Mouse (Mus musculus): ENCODE measurements around the gene Olfr1431. TPM values are rescaled to one million over a fixed set of nuclear protein-coding genes. Genes with fewer than 3 reads are reported as not detected.
"Not testable (repeated sequence)": the region's sequence is repeated elsewhere in the genome, so short reads cannot be mapped to it uniquely, and the experiment has no call there.

The Olfr1431 gene
- not detected in 2 replicates for polyA plus RNA-seq (2014; fragmentation: Nextera tagmentation; extraction: Ambion mirVana)

DNA sequence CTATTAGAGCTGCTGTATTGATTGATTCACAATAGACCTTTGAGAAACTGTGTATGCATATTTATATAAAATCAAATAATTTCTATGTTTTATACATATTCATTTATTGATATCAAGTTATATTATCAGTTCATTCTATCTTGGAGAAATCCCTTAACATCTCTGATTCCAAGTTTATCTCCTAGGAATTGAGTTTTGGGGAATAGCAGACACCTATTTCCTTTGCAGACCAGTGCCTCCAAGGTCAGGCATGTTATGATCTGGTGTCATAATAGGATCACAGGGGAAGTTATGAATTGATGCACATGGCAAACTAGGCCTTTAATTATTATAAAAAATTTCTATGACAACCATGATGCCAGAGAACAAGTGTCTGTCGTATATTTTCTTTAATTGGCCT lies at the start of gene Olfr1431:
Olfr1431 (plus strand) TSS at position 301 of the 400 bp plus-strand sequence.
- no peak for DNase-seq (ENCODE audit: low spot score)
- no peaks in the 10 kb centered on the region for H3K27me3 ChIP-seq (ENCODE audit: control insufficient read depth, insufficient read depth, low read length)
- no peaks in the 10 kb centered on the region for H3K4me1 ChIP-seq (ENCODE audit: control insufficient read depth, insufficient read depth, low read length)
- no peak within 1 kb of the TSS for H3K9ac ChIP-seq (ENCODE audit: low read length)
- H3K36me3 ChIP-seq (ENCODE audit: control insufficient read depth, insufficient read depth, low read length) = no peaks in the 10 kb centered on the region
- WGBS = 84% methylated on average over 1 of the region's 1 CpGs
- H3K27ac ChIP-seq (ENCODE audit: low read depth, low read length) = no peak within 1 kb of the TSS
- ATAC-seq (ENCODE audit: insufficient read depth, low FRiP score, low TSS enrichment) = no peak
- no peak within 1 kb of the TSS for H3K4me2 ChIP-seq (ENCODE audit: low read depth)
- no peaks in the 10 kb centered on the region for H3K9me3 ChIP-seq (ENCODE audit: control insufficient read depth, low read length)
- H3K4me3 ChIP-seq (ENCODE audit: low read depth, low read length) = no peak within 1 kb of the TSS

GRCm38 (mm10) chr19:12170062-12170599 lies 30.3 kb upstream of the Olfr1431 start, which contains the start of gene Olfr1555-ps1:
Olfr1555-ps1 (minus strand) TSS chr19:12170112.
- H3K9me3 ChIP-seq (ENCODE audit: control insufficient read depth, low read length); H3K4me3 ChIP-seq (ENCODE audit: low read depth, low read length); H3K36me3 ChIP-seq (ENCODE audit: control insufficient read depth, insufficient read depth, low read length); H3K9ac ChIP-seq (ENCODE audit: low read length); H3K27ac ChIP-seq (ENCODE audit: low read depth, low read length); ATAC-seq (ENCODE audit: insufficient read depth, low FRiP score, low TSS enrichment); DNase-seq (ENCODE audit: low spot score); H3K4me1 ChIP-seq (ENCODE audit: control insufficient read depth, insufficient read depth, low read length); H3K4me2 ChIP-seq (ENCODE audit: low read depth); H3K27me3 ChIP-seq (ENCODE audit: control insufficient read depth, insufficient read depth, low read length): not testable (repeated sequence)
- WGBS = 45% methylated on average over 1 of the region's 1 CpGs

DNA sequence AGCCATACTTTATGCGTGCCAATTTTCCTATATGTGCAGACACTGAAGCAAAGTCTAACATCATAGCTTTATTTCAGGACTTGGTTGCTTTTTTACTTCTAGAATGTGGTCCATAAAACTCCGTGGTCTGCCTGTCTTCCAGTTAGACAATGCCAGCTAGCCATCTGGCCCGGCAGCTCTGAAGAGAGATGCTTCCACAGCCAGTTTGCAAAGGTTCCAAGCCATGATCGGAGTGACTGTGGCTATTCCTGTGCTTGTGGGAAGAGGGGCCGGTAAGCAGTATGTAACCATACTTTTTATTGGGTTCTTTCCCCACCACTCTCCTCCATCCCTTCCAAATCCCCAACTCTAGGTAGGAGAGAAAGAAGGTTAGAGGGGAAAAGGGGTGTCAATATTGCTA lies 25.0 kb upstream of the Olfr1431 start:
- not testable (repeated sequence) for H3K9me3 ChIP-seq (ENCODE audit: control insufficient read depth, low read length); H3K27ac ChIP-seq (ENCODE audit: low read depth, low read length); H3K36me3 ChIP-seq (ENCODE audit: control insufficient read depth, insufficient read depth, low read length); H3K4me1 ChIP-seq (ENCODE audit: control insufficient read depth, insufficient read depth, low read length); H3K4me3 ChIP-seq (ENCODE audit: low read depth, low read length); ATAC-seq (ENCODE audit: insufficient read depth, low FRiP score, low TSS enrichment); H3K27me3 ChIP-seq (ENCODE audit: control insufficient read depth, insufficient read depth, low read length); H3K4me2 ChIP-seq (ENCODE audit: low read depth); H3K9ac ChIP-seq (ENCODE audit: low read length); DNase-seq (ENCODE audit: low spot score)
- 76% methylated on average over 5 of the region's 5 CpGs for WGBS

- not testable (repeated sequence) for H3K9ac ChIP-seq (ENCODE audit: low read length); H3K9me3 ChIP-seq (ENCODE audit: control insufficient read depth, low read length); H3K27ac ChIP-seq (ENCODE audit: low read depth, low read length); DNase-seq (ENCODE audit: low spot score); H3K4me3 ChIP-seq (ENCODE audit: low read depth, low read length); H3K36me3 ChIP-seq (ENCODE audit: control insufficient read depth, insufficient read depth, low read length); ATAC-seq (ENCODE audit: insufficient read depth, low FRiP score, low TSS enrichment); H3K4me2 ChIP-seq (ENCODE audit: low read depth); H3K4me1 ChIP-seq (ENCODE audit: control insufficient read depth, insufficient read depth, low read length); H3K27me3 ChIP-seq (ENCODE audit: control insufficient read depth, insufficient read depth, low read length)
- WGBS = 81% methylated on average over 4 of the region's 4 CpGs
Observed at GRCm38 (mm10) chr19:12199076-12199475, 1.4 kb upstream of the Olfr1431 start.

- H3K27ac ChIP-seq (ENCODE audit: low read depth, low read length); H3K4me3 ChIP-seq (ENCODE audit: low read depth, low read length); H3K9me3 ChIP-seq (ENCODE audit: control insufficient read depth, low read length); ATAC-seq (ENCODE audit: insufficient read depth, low FRiP score, low TSS enrichment); H3K4me1 ChIP-seq (ENCODE audit: control insufficient read depth, insufficient read depth, low read length); H3K36me3 ChIP-seq (ENCODE audit: control insufficient read depth, insufficient read depth, low read length); H3K4me2 ChIP-seq (ENCODE audit: low read depth); DNase-seq (ENCODE audit: low spot score); H3K9ac ChIP-seq (ENCODE audit: low read length); H3K27me3 ChIP-seq (ENCODE audit: control insufficient read depth, insufficient read depth, low read length): not testable (repeated sequence)
Observed at GRCm38 (mm10) chr19:12232496-12232895, 32.1 kb downstream of the Olfr1431 start, which contains the start of gene Olfr1432. Olfr1432 (minus strand) TSS chr19:12232596.

- Histone ChIP-seq H3K27ac (ENCODE audit: low read depth, low read length) (no peak within 1 kb of the TSS), H3K4me3 (ENCODE audit: low read depth, low read length) (no peak within 1 kb of the TSS), H3K4me2 (ENCODE audit: low read depth) (no peak within 1 kb of the TSS), H3K4me1 (ENCODE audit: control insufficient read depth, insufficient read depth, low read length) (no peaks in the 10 kb centered on the region), H3K9me3 (ENCODE audit: control insufficient read depth, low read length) (no peaks in the 10 kb centered on the region), H3K27me3 (ENCODE audit: control insufficient read depth, insufficient read depth, low read length) (no peaks in the 10 kb centered on the region), H3K9ac (ENCODE audit: low read length) (no peak within 1 kb of the TSS), H3K36me3 (ENCODE audit: control insufficient read depth, insufficient read depth, low read length) (no peaks in the 10 kb centered on the region)
- no peak for ATAC-seq (ENCODE audit: insufficient read depth, low FRiP score, low TSS enrichment)
- no peak for DNase-seq (ENCODE audit: low spot score)
- 85% methylated on average over 1 of the region's 1 CpGs for WGBS
Observed at GRCm38 (mm10) chr19:12241559-12241958, 41.1 kb downstream of the Olfr1431 start, which contains the start of gene Olfr262. Olfr262 (minus strand) TSS chr19:12241659.

DNA sequence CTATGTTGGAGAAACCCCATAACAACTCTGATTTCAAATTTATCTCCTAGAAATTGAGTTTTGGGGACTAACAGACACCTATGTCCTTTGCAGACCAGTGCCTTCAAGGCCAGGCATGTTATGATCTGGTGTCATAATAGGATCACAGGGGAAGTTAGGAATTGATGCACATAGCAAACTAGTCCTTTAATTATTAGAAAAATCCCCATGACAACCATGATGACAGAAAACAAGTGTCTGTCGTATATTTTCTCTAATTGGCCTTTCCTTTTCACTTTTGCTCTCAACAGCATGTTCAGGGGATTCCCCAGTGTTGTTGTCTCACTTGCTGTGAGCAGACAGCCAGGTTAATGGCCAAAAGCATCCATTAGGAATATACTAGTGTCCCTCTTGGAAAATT lies 60.3 kb downstream of the Olfr1431 start, which contains the start of gene Olfr235:
Olfr235 (plus strand) TSS at position 301 of the 400 bp plus-strand sequence.
- Histone ChIP-seq H3K9me3 (ENCODE audit: control insufficient read depth, low read length) (no peaks in the 10 kb centered on the region), H3K4me1 (ENCODE audit: control insufficient read depth, insufficient read depth, low read length) (no peaks in the 10 kb centered on the region), H3K4me3 (ENCODE audit: low read depth, low read length) (no peak within 1 kb of the TSS), H3K9ac (ENCODE audit: low read length) (no peak within 1 kb of the TSS), H3K27me3 (ENCODE audit: control insufficient read depth, insufficient read depth, low read length) (no peaks in the 10 kb centered on the region), H3K4me2 (ENCODE audit: low read depth) (no peak within 1 kb of the TSS), H3K27ac (ENCODE audit: low read depth, low read length) (no peak within 1 kb of the TSS), H3K36me3 (ENCODE audit: control insufficient read depth, insufficient read depth, low read length) (no peaks in the 10 kb centered on the region)
- ATAC-seq (ENCODE audit: insufficient read depth, low FRiP score, low TSS enrichment) (no peak), DNase-seq (ENCODE audit: low spot score) (no peak)
- WGBS = 65% methylated on average over 1 of the region's 1 CpGs

Other genes with a start within 250 kb of the Olfr1431 start
- 6.6 and 6.7 TPM in 2 replicates for gene Osbp, start 234.7 kb upstream of the Olfr1431 start, polyA plus RNA-seq (2014; fragmentation: Nextera tagmentation; extraction: Ambion mirVana)
- gene Olfr1423, start 159.3 kb upstream of the Olfr1431 start, polyA plus RNA-seq (2014; fragmentation: Nextera tagmentation; extraction: Ambion mirVana) = not detected in 2 replicates
- not detected in 2 replicates for gene Olfr1424, start 138.0 kb upstream of the Olfr1431 start, polyA plus RNA-seq (2014; fragmentation: Nextera tagmentation; extraction: Ambion mirVana)
- not detected in 2 replicates for gene Olfr1425, start 122.9 kb upstream of the Olfr1431 start, polyA plus RNA-seq (2014; fragmentation: Nextera tagmentation; extraction: Ambion mirVana)
- not detected in 2 replicates for gene Olfr1426, start 108.6 kb upstream of the Olfr1431 start, polyA plus RNA-seq (2014; fragmentation: Nextera tagmentation; extraction: Ambion mirVana)
- gene Olfr1427, start 97.3 kb upstream of the Olfr1431 start, polyA plus RNA-seq (2014; fragmentation: Nextera tagmentation; extraction: Ambion mirVana) = not detected in 2 replicates
- gene Olfr1428, start 84.7 kb upstream of the Olfr1431 start, polyA plus RNA-seq (2014; fragmentation: Nextera tagmentation; extraction: Ambion mirVana) = not detected in 2 replicates
- not detected in 2 replicates for gene Olfr76, start 77.4 kb upstream of the Olfr1431 start, polyA plus RNA-seq (2014; fragmentation: Nextera tagmentation; extraction: Ambion mirVana)
- gene Olfr1555-ps1, start 30.5 kb upstream of the Olfr1431 start, polyA plus RNA-seq (2014; fragmentation: Nextera tagmentation; extraction: Ambion mirVana) = not detected in 2 replicates
- not detected in 2 replicates for gene Olfr1432, start 32.0 kb downstream of the Olfr1431 start, polyA plus RNA-seq (2014; fragmentation: Nextera tagmentation; extraction: Ambion mirVana)
- not detected in 2 replicates for gene Olfr262, start 41.0 kb downstream of the Olfr1431 start, polyA plus RNA-seq (2014; fragmentation: Nextera tagmentation; extraction: Ambion mirVana)
- not detected in 2 replicates for gene Olfr235, start 60.4 kb downstream of the Olfr1431 start, polyA plus RNA-seq (2014; fragmentation: Nextera tagmentation; extraction: Ambion mirVana)
- not detected in 2 replicates for gene Olfr1434, start 79.2 kb downstream of the Olfr1431 start, polyA plus RNA-seq (2014; fragmentation: Nextera tagmentation; extraction: Ambion mirVana)
- gene Olfr1436, start 98.5 kb downstream of the Olfr1431 start, polyA plus RNA-seq (2014; fragmentation: Nextera tagmentation; extraction: Ambion mirVana) = not detected in 2 replicates
- gene Olfr1437, start 124.5 kb downstream of the Olfr1431 start, polyA plus RNA-seq (2014; fragmentation: Nextera tagmentation; extraction: Ambion mirVana) = not detected in 2 replicates
- not detected in 2 replicates for gene Olfr1438-ps1, start 135.3 kb downstream of the Olfr1431 start, polyA plus RNA-seq (2014; fragmentation: Nextera tagmentation; extraction: Ambion mirVana)
- gene Olfr1440, start 186.6 kb downstream of the Olfr1431 start, polyA plus RNA-seq (2014; fragmentation: Nextera tagmentation; extraction: Ambion mirVana) = not detected in 2 replicates
- gene Olfr1441, start 216.8 kb downstream of the Olfr1431 start, polyA plus RNA-seq (2014; fragmentation: Nextera tagmentation; extraction: Ambion mirVana) = not detected in 2 replicates
- not detected in 2 replicates for gene Pfpl, start 227.3 kb downstream of the Olfr1431 start, polyA plus RNA-seq (2014; fragmentation: Nextera tagmentation; extraction: Ambion mirVana)

Data from neural tube, embryonic 11.5 days (tissue).